Mouse (Mus musculus) kidney, adult 2 months (tissue): ENCODE measurements around the gene Usf1.

Source experiments
- CTCF ChIP-seq: fragments of 200-500 bp; conservative IDR thresholded peaks from 2 replicates; pipeline ENCODE4 v1.5.1; 2011; ENCODE audit warnings: low read depth, mild to moderate bottlenecking, control low read depth, low read length, moderate library complexity, mixed read lengths; ENCODE audit not compliant: insufficient read depth, insufficient read length
- POLR2A ChIP-seq: fragments of 200-500 bp; IDR thresholded peaks from one replicate; pipeline ENCODE4 v1.6.1; 2011; ENCODE audit warnings: low read depth, low read length, control low read depth

GRCm38 (mm10) chr1:171432158-171432557 is 21.0 kb downstream of the Usf1 start:
- no peak for TF ChIP-seq CTCF
- no peak for TF ChIP-seq POLR2A
